Mouse (Mus musculus): Measurements from ENCODE around the gene Gm17571. TPM values are rescaled to one million over a fixed set of nuclear protein-coding genes. Genes with fewer than 3 reads are reported as not detected.

The Gm17571 gene
- polyA plus RNA-seq, 1 experiment from 2014 or later = not detected

DNA sequence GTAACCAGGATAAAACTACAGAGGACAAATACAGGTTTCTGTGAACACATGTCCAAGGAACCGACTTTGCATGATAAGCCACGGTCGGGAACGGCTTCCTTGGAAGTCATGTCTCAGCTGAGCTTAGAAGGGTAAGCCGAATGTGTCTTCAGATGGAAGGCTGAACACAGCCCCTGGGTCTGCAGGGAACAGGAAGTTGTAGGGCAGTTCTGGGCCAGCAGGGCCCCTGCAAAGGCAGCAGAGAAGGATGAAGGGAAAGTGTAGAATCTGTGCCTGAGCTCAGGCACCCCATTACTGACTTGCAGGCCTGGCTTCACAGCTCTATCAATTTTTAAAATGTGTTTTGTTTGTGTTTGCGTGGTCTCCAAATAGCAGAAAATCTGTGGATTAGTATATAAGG lies 22.2 kb upstream of the Gm17571 start:
- 79% methylated on average over 6 of the region's 6 CpGs for WGBS
- Histone ChIP-seq H3K27me3 (ENCODE audit: insufficient read depth, low read length) (no peaks in the 10 kb centered on the region), H3K9me3 (replicated peaks; ENCODE audit: low read length) (no peaks in the 10 kb centered on the region), H3K4me3 (replicated peaks; ENCODE audit: low read depth, low read length) (no peak overlapping the region), H3K36me3 (ENCODE audit: insufficient read depth, low read length) (no peaks in the 10 kb centered on the region), H3K9ac (ENCODE audit: low read depth, low read length) (no peak overlapping the region), H3K27ac (peak overlapping the region; percentile 44), H3K4me2 (ENCODE audit: low read length) (no peak overlapping the region), H3K4me1 (replicated peaks; ENCODE audit: insufficient read depth, low read length) (peaks cover 23% of the 10 kb centered on the region; the same call in 1 of the 2 replicates)
- peak; percentile 8; the same call in 1 of the 2 replicates for TF ChIP-seq CTCF (IDR thresholded peaks at IDR 0.05; ENCODE audit: low read depth)
- DNase-seq (ENCODE audit: low spot score) (no peak), ATAC-seq (replicated peaks; ENCODE audit: low FRiP score, low read depth) (no peak)

DNA sequence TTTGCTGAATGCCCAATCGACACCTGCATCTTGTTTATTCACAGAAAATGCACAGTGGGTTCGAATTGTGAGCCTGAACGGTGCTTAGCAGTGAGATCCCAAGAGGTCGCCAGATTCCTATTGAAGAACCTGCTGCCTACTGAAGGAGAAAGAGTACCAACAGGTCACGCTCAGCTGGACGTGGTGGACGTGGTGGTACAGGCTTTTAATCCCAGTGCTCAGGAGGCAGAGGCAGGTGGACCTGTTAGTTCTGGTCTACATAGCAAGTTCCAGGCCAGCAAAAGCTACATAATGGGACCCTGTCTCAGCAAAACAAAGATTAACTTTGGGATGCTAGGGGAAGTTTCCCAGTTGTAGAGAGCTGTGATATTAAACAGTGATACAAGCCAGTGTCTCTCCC lies 21.2 kb upstream of the Gm17571 start:
- H3K4me1 ChIP-seq (replicated peaks; ENCODE audit: insufficient read depth, low read length) = peaks cover 23% of the 10 kb centered on the region; the same call in 1 of the 2 replicates
- H3K9me3 ChIP-seq (replicated peaks; ENCODE audit: low read length) = no peaks in the 10 kb centered on the region
- peak; percentile 33; the same call in 1 of the 2 replicates for TF ChIP-seq CTCF (IDR thresholded peaks at IDR 0.05; ENCODE audit: low read depth)
- H3K4me3 ChIP-seq (replicated peaks; ENCODE audit: low read depth, low read length) = no peak overlapping the region
- WGBS = 55% methylated on average over 7 of the region's 7 CpGs
- H3K9ac ChIP-seq (ENCODE audit: low read depth, low read length) = no peak overlapping the region
- H3K4me2 ChIP-seq (ENCODE audit: low read length) = no peak overlapping the region
- H3K27ac ChIP-seq = no peak overlapping the region
- peak; percentile 81 for ATAC-seq (replicated peaks; ENCODE audit: low FRiP score, low read depth)
- H3K27me3 ChIP-seq (ENCODE audit: insufficient read depth, low read length) = no peaks in the 10 kb centered on the region
- no peaks in the 10 kb centered on the region for H3K36me3 ChIP-seq (ENCODE audit: insufficient read depth, low read length)
- DNase-seq (ENCODE audit: low spot score) = no peak

DNA sequence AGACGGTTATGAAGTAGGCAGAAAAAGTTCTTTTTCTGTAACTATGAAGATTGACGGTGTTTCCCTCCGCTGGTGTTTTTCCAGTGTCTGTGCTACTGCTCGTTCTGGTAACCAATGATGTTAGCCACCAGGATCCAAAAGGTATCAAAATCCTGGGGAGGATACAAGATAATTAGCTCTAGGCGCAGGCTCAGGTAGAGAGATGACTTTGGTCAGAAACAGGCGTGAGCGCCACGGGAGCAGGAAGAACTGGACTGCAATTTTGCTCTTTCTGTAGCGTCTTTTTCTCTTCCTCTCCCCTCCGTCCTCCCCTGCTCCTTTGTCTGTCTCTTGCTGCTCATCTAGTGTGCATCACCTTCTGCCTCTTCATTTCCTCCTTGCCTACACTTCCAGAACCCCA lies 20.3 kb upstream of the Gm17571 start:
- Histone ChIP-seq H3K27me3 (ENCODE audit: insufficient read depth, low read length) (no peaks in the 10 kb centered on the region), H3K9me3 (replicated peaks; ENCODE audit: low read length) (no peaks in the 10 kb centered on the region), H3K4me2 (ENCODE audit: low read length) (no peak overlapping the region), H3K36me3 (ENCODE audit: insufficient read depth, low read length) (no peaks in the 10 kb centered on the region), H3K9ac (ENCODE audit: low read depth, low read length) (no peak overlapping the region), H3K4me1 (replicated peaks; ENCODE audit: insufficient read depth, low read length) (peaks cover 23% of the 10 kb centered on the region; the same call in 1 of the 2 replicates), H3K4me3 (replicated peaks; ENCODE audit: low read depth, low read length) (no peak overlapping the region), H3K27ac (no peak overlapping the region; the same call in 1 of the 2 replicates)
- ATAC-seq (replicated peaks; ENCODE audit: low FRiP score, low read depth) = no peak
- no peak for DNase-seq (ENCODE audit: low spot score)
- no peak for TF ChIP-seq CTCF (IDR thresholded peaks at IDR 0.05; ENCODE audit: low read depth)
- WGBS = 71% methylated on average over 10 of the region's 10 CpGs

DNA sequence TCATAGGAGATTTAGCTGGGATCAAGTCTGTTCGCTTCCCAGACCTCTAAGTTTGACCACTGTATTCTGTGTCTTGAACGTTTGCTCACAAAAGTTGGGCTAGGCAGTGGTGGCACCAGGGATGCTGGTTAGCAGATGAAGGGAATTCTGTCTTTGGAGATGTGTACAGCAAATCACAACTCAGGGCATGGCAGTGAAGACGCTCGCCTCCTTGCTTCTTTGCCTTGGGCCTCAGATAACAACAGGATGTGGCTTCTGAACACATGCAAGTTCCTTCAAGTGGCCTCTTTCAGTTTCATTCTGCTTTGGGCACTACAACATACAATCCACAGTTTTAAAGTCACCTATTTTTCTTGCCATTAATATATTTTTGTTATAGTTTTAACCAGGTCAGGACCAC lies 19.8 kb upstream of the Gm17571 start:
- WGBS = 76% methylated on average over 4 of the region's 4 CpGs
- no peak for TF ChIP-seq CTCF (IDR thresholded peaks at IDR 0.05; ENCODE audit: low read depth)

DNA sequence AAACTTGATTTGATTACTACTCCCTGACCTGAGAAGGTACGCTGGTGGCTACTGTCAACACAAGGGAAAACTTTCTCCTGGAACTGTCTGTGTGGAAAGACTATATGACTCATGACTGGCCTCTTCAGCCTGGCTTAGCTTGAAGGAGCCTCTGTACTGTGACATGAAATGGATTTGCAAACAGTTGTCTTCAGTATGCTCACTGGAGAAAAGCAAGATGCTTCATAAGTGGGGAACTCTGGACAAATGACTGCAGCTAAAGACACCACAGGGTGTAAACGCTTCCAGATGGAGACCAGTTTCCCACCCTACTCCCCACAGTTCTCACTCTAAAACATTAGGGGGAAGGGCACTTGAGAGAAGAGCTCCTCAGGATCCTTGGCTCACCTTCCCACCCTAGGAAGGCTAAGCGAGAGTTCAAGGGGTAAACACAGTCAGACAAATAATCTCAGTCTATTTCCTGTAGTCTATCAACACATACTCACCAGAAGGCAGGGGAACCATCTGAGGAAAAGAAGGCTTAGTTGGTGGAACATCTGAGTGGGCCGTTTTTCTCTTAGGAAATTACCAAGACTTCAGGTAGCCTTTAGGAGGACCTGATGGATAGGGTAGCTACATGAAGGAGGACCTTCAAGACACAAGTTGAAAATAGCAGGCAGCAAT lies 18.9 kb upstream of the Gm17571 start:
- Histone ChIP-seq H3K4me2 (ENCODE audit: low read length) (no peak overlapping the region), H3K9ac (ENCODE audit: low read depth, low read length) (no peak overlapping the region), H3K36me3 (ENCODE audit: insufficient read depth, low read length) (no peaks in the 10 kb centered on the region), H3K4me1 (replicated peaks; ENCODE audit: insufficient read depth, low read length) (peaks cover 23% of the 10 kb centered on the region; the same call in 1 of the 2 replicates), H3K27me3 (ENCODE audit: insufficient read depth, low read length) (no peaks in the 10 kb centered on the region), H3K9me3 (replicated peaks; ENCODE audit: low read length) (no peaks in the 10 kb centered on the region), H3K4me3 (replicated peaks; ENCODE audit: low read depth, low read length) (no peak overlapping the region), H3K27ac (no peak overlapping the region)
- 72% methylated on average over 4 of the region's 4 CpGs for WGBS
- TF ChIP-seq CTCF (IDR thresholded peaks at IDR 0.05; ENCODE audit: low read depth) = no peak
- no peak for DNase-seq (ENCODE audit: low spot score)
- ATAC-seq (replicated peaks; ENCODE audit: low FRiP score, low read depth) = no peak

More for the DNA sequence above, 19.8 kb upstream of the Gm17571 start:
- Histone ChIP-seq H3K27me3 (ENCODE audit: insufficient read depth, low read length) (no peaks in the 10 kb centered on the region), H3K4me1 (replicated peaks; ENCODE audit: insufficient read depth, low read length) (peaks cover 23% of the 10 kb centered on the region; the same call in 1 of the 2 replicates), H3K27ac (no peak overlapping the region), H3K9ac (ENCODE audit: low read depth, low read length) (no peak overlapping the region), H3K4me3 (replicated peaks; ENCODE audit: low read depth, low read length) (no peak overlapping the region), H3K4me2 (ENCODE audit: low read length) (no peak overlapping the region), H3K9me3 (replicated peaks; ENCODE audit: low read length) (no peaks in the 10 kb centered on the region), H3K36me3 (ENCODE audit: insufficient read depth, low read length) (no peaks in the 10 kb centered on the region)
- DNase-seq (ENCODE audit: low spot score) (peak; percentile 46), ATAC-seq (replicated peaks; ENCODE audit: low FRiP score, low read depth) (no peak)

DNA sequence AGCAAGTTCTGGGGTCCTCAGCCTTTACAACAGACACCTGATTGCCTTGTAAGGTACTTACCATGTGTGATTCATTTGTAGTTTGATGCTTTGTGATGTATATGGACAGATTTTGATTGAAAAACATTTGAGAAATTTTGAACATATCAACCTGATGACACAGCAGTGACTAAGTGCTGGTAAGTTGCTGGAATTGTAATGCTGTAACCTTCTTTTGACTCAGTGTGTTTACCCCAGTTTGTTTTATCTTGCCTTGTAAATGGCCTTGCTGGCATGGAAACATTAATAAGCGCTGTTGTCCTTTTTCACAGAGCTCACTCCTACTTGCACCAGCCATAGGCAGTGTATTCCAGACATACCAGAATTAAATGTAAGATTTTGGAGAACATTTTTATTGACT lies 14.4 kb upstream of the Gm17571 start:
- no peak overlapping the region for H3K4me3 ChIP-seq (replicated peaks; ENCODE audit: low read depth, low read length)
- H3K4me2 ChIP-seq (ENCODE audit: low read length) = no peak overlapping the region
- no peaks in the 10 kb centered on the region for H3K36me3 ChIP-seq (ENCODE audit: insufficient read depth, low read length)
- 90% methylated on average over 1 of the region's 1 CpGs for WGBS
- H3K9me3 ChIP-seq (replicated peaks; ENCODE audit: low read length) = no peaks in the 10 kb centered on the region
- no peak overlapping the region for H3K27ac ChIP-seq
- ATAC-seq (replicated peaks; ENCODE audit: low FRiP score, low read depth) (no peak), DNase-seq (ENCODE audit: low spot score) (no peak)
- TF ChIP-seq CTCF (IDR thresholded peaks at IDR 0.05; ENCODE audit: low read depth) = no peak
- H3K9ac ChIP-seq (ENCODE audit: low read depth, low read length) = no peak overlapping the region
- peaks cover 6% of the 10 kb centered on the region; the same call in 1 of the 2 replicates for H3K4me1 ChIP-seq (replicated peaks; ENCODE audit: insufficient read depth, low read length)
- no peaks in the 10 kb centered on the region for H3K27me3 ChIP-seq (ENCODE audit: insufficient read depth, low read length)

All from kidney, postnatal 0 days (tissue).